Mouse (Mus musculus) gastrocnemius, adult 8-10 months (tissue): Measurements from ENCODE around the gene Nin. TPM values are rescaled to one million over a fixed set of nuclear protein-coding genes. Genes with fewer than 3 reads are reported as not detected.

Experiments
- DNase-seq, 2 experiments: peaks; one replicate each; pipeline ENCODE4 v3.0.0; 2022; ENCODE audit warnings: low spot score in 2 of 2
- total RNA-seq, 4 experiments: library from RNA; stranded (reverse); gene quantifications; 2 replicates each; pipeline ENCODE4 v1.2.4; 2022

Gene Nin
- total RNA-seq, 4 experiments from 2014 or later: 26.3 to 45.2 (median 31.7) TPM

DNA sequence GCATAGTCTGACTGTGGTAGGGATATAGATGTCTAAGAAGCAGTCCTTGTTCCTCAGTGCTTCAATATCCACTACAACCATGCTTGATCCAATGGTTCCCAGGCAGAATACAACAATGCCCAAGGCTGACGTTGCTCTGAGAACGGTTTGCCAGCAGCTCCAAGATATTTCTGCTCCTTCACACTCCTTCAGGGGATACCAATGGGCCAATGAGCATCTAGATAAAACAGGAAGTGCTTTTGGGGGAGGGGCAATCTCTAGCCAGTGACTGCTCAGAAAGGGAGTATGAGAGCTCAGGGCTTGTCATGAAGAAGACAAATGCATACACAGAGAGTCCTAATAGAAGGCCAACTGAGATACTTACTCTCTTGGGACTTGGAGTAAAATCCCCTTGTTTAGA, 6.0 kb upstream of the Nin start:
- no peak for DNase-seq

DNA sequence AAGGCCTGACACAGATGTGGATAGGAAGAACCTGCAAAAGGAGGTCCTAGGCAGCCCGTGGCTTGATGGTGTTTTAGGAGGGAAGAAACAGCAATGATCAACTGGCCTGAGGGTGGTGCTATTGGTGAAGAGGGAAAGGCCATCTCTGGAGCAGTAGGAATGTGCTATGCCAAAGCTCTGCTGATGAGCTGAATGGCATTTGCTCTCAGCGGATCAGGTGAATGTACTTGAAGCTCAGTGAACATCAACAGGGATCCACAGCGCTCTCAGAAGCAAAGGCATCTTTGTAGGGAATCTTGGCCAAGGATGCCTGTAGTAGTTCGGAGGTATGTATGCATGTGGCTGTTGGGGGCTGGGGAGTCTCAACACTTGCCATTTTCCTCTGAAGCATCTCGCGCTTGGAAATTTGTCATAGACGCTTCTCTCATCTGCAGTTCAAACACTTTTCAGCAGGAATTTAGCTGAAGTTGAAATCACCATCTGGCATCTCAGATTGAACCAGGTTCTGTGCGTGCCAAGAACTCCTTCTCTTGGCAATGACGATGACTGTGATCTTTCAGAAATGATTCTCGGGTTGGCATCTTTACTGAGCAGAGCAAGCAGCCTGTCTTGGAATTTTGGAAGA, 5.3 kb upstream of the Nin start:
- DNase-seq: no peak

DNA sequence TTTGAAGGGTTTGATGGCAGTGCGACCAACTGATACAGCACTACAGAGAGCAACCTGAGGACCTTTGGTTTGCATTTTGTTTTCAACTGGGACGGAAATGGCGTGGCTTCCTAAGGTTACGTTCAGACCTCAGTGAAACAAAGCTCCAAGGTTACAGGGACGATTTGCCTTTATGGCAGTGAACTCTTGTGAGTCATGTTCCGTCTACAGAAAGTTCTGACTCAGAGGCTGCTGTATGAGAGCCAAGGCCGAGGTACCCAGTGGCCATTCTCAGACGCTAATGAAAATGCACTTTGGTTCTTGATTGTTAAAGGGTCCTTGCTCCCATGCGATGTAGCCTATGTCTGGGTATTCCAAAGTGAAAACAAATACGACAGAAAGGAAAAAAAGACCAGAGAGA, 3.6 kb upstream of the Nin start:
- no peak for DNase-seq

DNA sequence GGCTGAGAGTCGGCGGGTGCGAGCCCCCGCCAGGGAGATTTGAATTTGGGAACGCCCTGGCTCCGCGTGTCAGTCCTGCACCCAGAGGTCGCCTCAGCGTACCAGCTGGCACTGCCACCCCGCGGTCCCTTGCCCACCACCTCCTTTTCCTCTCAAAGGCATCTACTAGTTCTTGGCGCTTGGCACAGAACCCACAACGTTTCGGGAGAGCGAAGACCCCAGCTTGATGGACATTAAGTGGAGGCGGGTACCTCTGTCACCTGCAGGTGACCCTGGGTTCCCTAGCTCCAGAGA, 1.5 kb downstream of the Nin start:
- DNase-seq: no peak

DNA sequence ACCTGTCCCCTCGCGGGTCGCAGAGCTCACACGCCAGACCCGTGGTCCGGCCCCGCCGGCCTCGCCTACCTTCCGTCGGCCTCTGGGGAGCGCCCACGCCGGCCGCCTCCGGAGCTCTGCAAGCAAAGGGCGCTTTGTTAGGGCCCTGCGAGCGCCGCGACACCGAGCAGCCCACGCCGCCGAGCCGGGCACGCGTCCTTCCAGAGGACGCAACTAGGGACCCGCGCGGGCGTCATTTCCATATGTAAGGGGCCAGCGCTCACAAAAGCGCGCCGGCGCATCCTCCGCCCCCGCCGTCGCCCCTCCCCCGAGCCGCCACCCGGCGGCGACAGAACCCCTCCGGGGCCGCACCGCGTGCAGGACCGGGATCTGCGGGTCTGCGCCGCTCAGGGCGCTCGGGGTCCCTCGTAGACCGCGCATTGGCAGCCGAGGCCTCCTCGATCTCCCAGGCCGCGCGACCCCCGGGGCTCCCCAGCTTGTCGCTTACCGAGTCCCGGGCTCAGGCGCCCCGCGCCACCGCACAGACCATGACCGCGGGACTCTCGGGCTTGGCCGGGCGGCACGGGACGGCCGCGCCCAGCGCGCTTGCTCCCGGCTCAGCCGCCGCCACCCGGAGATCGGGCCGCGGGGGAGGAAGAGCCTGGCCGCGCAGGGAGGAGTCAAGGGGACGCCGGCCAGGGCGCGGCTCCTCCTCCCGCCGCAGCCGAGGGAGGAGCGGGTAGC, 2.0 kb downstream of the Nin start:
- DNase-seq: peak; percentile 57 to 73

DNA sequence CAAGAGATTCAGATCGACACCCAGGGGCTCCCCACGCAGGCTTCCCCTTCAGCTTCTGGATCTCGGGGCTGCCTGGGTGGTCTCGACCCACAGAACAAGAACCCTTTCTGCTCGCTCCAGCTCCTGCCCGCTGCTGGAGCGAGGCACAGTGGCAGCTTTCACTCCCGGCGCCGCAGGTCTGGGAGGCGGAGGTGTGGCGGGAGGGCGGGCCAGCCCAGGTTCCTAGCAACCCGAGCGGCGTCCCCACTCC, 2.5 kb downstream of the Nin start:
- DNase-seq: no peak

DNA sequence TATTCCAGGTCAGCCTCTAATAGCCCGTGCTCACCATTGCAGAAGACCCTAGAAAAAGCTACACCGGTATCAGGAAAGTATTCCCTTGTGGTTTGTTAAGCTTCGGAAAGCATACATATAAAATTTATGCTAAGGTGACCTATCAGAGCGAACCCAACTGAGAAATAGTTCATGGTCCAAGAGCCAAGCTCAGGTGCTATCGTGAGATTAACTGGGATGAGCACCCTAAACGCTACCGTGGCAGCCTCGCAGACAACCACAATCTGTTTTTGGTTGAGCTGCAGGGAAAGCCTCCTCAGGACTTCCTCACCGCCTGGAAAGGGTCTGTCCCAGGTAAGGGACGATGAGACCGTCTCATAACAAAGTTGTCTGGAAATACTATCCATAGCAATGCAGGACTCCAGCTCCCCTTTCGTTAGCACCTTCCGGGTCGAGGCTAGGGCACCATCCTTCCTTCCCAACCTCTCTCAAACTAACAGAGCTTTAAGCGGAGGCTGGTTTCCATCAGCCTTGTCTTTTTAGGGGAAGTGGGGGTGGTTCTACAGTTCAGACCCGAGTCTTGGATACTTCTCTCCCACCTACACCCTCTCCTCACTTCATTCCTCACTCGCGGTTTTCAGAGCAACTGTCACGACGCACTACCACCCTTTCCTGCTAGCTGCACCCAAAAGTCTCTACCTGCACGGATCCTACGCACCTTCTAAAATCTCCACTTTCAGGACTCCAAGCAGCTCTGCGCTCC, 3.0 kb downstream of the Nin start:
- no peak for DNase-seq

DNA sequence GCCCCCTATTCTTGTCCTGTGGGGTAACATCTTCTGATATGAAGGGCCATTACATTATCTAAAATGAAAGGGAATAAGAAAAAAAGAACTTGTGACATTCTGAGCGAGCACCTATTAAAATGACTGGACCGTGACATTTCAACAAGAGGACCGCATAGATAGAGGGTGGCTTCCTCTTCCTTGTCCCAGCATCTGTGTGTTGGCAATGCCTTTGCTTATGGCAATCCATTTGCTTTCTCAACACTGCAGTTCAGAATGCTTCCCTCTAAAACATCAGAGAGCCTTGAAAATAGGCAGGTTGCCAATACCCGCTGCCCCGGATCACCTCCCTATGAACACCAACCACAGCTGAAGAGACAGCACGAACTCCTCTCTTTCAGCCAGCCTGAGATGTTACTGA, 3.6 kb downstream of the Nin start:
- DNase-seq: no peak

DNA sequence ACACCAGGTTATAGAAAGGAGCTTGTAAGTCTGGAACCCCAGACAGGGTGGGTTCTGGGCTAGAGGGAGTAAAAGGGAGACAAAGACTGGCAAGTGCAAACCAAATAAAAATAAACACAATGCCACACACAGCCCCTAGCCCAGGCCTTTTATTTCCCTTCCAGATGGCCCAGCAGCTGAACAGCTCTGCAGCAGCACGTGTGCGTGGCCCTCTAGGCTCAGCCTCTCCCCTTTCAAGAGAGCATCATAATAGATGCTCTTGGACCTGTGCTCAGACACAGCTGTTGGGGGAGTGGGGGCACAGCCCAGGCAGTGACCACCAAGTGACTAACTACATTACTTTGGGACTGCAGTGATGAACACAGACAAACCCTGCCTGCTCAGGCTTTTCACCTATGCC, 5.4 kb downstream of the Nin start:
- DNase-seq: no peak

DNA sequence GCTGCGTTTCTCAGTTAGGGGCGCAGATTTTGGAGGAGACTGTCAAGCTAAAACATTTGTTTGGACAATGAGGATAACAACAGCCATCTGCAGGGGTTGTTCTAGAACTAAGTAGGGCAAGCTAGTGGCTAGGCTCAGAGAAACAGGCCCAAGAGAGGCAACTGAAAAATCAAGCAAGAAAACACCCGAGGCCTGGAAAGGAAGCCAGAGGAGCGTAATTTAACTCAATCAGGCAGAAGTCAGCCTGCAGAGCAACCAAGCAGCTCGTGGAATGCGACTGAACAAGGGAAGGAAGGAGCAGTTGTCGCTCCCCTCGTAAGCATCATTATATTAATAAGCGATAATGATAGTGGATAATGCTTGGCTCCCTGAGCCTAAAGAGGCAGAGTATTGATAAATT, 7.0 kb downstream of the Nin start:
- no peak for DNase-seq

DNA sequence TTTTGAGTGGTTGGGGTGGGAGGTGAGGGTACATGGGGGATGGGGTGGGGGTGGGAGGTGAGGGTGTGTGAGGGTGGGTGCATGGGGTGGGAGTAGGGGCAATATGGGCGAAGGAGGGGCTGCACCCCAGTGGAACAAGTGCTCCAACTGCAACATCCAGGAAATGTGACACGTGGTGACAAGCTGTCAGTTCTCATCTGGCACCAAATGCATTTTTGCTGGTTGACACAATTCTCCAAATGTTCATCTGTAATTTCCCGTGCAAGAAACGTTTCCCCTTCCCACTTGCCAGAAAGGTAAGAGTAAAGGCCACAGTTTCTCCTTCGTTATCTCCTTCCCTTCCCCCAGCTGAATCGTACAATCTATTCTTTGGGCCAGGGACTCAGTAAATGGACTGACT, 7.6 kb downstream of the Nin start:
- no peak for DNase-seq

DNA sequence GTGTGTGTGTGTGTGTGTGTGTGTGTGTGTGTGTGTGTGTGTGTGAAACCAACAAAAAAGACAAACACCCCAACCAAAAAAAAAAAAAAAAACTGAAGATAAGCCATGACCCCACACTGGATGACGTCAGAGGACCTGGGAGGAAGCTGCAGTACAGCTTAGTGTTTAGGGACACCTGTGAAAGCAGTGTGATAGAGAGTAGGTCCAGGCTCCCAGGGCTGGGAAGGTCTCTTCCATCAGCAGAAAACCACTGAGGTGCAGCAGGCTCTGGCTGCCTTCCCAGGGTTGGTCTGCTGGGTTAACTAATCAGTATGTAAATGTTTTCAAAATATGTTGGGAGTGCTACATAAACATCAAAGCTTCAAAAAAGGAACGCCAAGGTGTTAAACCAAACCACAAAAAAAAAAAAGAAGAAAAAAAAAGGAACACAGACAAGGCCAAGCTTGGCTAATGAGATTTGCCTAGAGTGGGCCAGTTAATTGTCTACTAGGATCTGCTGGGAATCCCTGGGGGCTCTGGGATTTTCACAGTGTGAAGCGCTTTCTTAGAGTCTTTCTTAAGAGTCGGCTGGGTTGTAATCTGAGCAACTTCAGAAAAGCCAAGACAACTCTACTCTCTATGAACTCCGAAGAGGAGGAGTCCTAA, 8.6 kb downstream of the Nin start:
- no peak for DNase-seq

DNA sequence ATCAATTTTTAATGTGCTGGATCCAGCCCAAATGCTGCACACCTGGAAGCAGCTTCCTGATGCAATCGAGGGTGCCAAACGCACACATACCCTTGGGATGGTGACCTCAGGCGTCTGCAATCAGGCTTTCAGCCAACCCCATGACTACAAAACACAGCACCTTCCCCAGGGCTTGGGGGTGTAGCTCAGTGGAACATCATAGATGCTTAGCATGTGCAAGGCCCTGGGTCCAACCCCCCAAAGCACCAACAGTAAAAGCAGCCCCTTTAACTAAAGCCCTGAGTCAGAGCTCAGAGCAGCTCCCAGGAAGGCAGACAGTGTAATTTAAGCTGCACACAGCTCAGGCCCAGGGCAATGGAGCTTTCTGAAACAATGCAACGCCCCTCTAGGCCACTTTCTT, 9.3 kb downstream of the Nin start:
- no peak for DNase-seq

DNA sequence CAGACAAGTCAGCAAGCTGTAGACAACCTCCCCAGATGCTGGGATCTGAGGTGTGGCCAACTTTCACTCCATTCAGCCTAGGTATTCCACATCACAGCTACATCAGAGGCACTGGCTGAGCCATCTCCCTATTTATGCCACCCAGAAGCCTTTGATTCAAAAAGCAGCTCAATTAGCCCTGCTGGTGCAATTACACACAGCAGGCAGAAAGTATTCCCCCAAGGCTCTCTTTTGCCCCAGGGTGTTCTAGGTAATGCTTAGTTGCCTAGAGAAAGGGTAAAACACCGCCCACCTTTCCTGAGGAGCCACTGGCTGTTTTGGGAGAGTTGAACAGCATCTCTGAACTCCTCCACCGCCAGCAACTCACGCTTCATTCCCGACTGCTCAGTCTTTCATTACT, 10.3 kb downstream of the Nin start:
- no peak for DNase-seq

DNA sequence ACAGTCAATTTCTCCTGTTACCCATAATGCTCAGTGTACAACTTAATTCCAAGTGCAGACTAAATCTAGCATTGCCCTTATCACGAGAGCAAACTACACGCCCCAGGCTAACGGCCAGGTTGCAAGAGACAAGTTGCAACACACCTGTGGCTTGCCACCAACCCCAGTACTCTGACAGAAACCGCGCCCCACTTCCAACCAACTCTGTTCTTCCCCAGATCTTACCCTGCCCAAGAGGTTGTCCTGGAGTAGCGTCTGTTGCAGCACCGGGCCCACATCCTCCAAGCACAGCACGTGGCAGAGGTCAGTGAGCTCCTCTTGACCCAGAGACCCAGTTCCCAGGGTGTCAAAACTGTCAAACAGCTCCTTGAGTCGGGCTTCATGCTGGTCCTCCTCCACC, 11.1 kb downstream of the Nin start:
- DNase-seq: no peak

DNA sequence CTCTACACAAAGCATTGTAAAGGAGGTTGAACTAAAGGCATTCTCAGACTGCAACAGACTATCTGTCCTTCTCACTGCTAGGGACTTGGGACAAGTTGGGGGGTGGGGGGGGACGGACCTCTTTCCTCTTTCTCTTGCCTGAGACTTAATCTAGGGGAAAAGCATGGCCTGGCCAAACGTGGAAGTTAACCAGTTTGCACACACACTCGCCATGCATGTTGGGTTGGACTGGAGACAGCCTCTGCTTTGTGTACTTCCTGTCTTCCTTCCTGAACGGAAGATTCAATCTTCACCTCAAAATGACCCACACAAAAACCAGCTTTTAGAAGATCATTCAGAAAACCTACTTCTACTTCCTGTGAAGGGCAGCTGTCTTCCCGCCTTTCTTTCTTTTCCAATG, 11.7 kb downstream of the Nin start:
- no peak for DNase-seq

DNA sequence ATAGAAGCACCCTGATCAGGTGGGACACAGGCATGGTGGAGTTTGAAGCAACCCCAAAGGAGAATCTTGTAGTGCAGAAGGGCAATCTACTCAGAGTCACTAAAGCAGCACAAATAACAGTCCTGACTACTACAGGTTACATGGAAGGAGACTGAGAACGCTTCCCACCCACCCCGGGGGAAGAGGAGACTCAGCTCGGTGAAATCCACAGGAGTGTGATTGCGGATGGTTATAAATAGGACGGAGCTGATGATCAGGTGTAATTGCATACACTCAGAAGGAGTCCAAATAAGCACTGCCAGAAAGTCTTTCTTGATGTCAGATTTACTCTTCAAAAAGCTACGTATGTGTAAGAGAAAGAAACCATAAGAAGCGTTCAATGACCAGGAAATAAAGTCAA, 15.6 kb downstream of the Nin start:
- peak in 1 of 2 experiments; percentile 20 for DNase-seq

DNA sequence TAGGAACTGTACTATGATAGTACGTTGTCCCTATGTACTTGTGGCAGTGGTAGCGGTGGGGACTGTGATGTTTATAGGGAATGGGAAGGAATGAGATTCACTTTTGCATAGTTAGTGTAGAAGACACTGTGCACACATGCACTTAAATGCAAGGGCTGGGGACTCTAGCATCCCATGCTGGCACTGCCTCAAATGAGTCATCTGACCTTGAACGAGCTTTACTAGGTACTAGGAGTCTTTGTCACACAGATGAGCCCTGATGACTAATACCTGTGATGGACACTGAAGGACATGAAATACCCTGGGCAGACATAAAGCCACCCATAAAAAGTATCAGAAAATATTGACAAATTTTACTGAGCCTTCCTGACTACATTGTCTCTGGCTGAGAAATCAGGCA, 16.2 kb downstream of the Nin start:
- DNase-seq: no peak

DNA sequence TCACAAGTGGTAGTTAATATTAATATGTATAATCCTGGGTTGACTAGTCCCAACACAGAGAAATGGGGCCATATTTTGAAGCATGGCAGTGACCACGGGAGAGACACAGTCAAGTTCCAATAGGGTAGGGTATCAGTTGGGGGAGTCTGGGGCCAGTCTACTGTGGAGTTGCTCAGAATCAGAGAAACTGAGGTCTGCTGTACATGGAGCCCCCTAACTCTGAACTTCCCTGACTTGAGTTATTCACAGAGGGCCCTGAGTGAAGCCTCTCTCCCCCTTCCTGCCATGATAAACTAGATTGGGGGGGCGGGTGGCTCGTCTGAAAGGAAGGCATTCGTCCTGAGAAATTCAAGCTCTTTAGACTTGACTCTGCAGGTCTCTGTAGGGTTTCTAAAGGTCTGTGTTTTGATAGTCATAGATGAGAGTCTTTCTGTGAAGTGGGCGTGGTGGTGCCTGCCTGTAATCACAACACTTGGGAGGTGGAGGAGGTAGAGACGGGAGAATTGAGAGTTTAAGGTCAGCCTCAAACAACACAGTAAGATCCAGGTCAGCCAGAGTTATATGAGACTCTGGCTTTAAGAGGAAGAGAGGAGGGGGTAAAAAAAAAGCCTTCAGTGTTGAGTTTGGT, 20.1 kb downstream of the Nin start:
- no peak for DNase-seq

DNA sequence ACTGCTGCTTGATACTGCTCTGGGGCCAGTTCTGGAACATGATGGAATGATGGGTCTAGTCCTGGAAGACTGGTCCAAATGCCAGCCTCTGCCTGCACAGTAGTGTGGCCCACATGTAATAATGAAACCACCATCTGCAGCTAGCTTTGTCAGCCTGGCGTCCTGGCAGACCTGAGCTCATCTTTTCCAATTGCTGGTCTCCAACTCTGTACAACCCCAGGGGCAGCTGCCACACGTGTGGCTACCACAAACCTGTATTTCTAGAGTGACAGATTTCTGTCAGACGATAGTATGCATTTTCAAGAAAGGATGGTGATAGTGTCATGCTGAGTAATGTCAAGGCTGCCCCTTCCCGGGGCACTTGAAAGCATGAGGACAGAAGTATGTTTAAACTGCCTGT, 25.2 kb downstream of the Nin start:
- DNase-seq: no peak

DNA sequence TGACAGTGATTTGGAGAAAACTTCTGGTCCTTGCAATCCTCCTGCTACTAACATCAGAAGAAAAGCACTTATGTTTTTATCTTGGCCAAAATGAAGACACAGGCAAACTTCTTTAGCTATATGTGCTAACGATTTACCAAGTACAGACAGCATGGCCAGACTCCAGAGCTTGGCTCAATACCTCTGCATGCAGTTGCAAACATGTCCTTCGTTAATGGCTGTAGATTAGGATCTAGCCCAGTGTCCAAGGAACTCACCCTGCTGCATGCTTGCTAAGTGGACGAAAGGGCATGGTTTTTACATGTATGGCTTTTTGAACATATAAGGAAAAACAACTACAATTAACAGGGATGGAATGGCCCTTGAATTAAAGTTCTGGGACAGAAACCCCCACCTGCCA, 28.2 kb downstream of the Nin start:
- DNase-seq: no peak

DNA sequence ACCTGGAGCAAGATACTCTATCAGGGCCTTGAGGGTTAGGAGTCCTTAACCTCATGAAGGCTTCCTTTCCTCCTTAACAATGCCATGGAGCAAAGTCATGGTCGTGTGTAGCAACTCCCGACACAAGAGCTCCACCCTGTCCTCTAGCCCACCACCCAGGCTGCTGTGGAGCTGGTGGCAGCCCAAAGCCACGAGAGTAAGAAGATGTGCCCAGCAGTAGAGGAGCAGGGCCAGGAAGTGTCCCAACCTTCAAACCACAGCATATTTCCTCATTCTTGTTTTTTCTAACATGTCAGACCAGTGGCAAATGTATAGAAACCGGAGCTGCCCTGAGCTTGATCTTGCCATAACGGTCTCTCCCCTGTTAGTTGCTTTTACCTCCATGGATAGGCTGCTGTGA, 29.3 kb downstream of the Nin start:
- DNase-seq: no peak
